Mouse (Mus musculus) limb, embryonic 14.5 days (tissue): ENCODE results near the gene Jakmip3. TPM values are rescaled to one million over a fixed set of nuclear protein-coding genes. Genes with fewer than 3 reads are reported as not detected.

ENCODE experiments used
- ATAC-seq: fragments of 200-750 bp; cut with Nextera tagmentation; 2 replicates; pipeline ENCODE4 v1.8.0; 2017; ENCODE audit warnings: low read depth, moderate number of reproducible peaks, moderate TSS enrichment; ENCODE audit not compliant: low FRiP score
- DNase-seq: peaks from one replicate; pipeline ENCODE4 v3.0.0-alpha.2; 2015; ENCODE audit warnings: low spot score
- H3K27ac ChIP-seq: fragments of 300-500 bp; sonication (generic); replicated peaks from 2 replicates; pipeline ENCODE4 v1.5.1; 2014; ENCODE audit warnings: low read depth, mild to moderate bottlenecking, low read length, moderate library complexity, mixed read lengths
- H3K27me3 ChIP-seq: fragments of 300-500 bp; sonication (generic); 2 replicates; pipeline ENCODE4 v1.6.1; 2014; ENCODE audit warnings: low read length, mixed read lengths; ENCODE audit not compliant: control insufficient read depth, insufficient read depth
- H3K36me3 ChIP-seq: fragments of 300-500 bp; sonication (generic); 2 replicates; pipeline ENCODE4 v1.6.1; 2014; ENCODE audit warnings: mild to moderate bottlenecking, low read length, moderate library complexity, mixed read lengths; ENCODE audit not compliant: control insufficient read depth, insufficient read depth
- H3K4me1 ChIP-seq: fragments of 300-500 bp; sonication (generic); 2 replicates; pipeline ENCODE4 v1.6.1; 2014; ENCODE audit warnings: antibody characterized with exemption, low read length, mixed read lengths; ENCODE audit not compliant: control insufficient read depth, insufficient read depth
- H3K4me2 ChIP-seq: fragments of 300-500 bp; sonication (generic); replicated peaks from 2 replicates; pipeline ENCODE4 v1.6.1; 2014; ENCODE audit warnings: low read depth, mild to moderate bottlenecking, low read length, moderate library complexity; ENCODE audit not compliant: severe bottlenecking
- H3K4me3 ChIP-seq: fragments of 300-500 bp; sonication (generic); replicated peaks from 2 replicates; pipeline ENCODE4 v1.5.1; 2014; ENCODE audit warnings: low read length
- H3K9ac ChIP-seq: fragments of 300-500 bp; sonication (generic); 2 replicates; pipeline ENCODE4 v1.6.1; 2014; ENCODE audit warnings: mild to moderate bottlenecking, low read depth, low read length, moderate library complexity; ENCODE audit not compliant: severe bottlenecking
- H3K9me3 ChIP-seq: fragments of 300-500 bp; sonication (generic); 2 replicates; pipeline ENCODE4 v1.6.1; 2016; ENCODE audit warnings: low read length; ENCODE audit not compliant: control insufficient read depth
- POLR2A ChIP-seq: fragments of 200-500 bp; IDR thresholded peaks from 2 replicates; pipeline ENCODE4 v1.8.0; 2012; ENCODE audit warnings: inconsistent platforms, mild to moderate bottlenecking, moderate library complexity, borderline replicate concordance; ENCODE audit not compliant: insufficient read depth, insufficient read length; ENCODE audit errors: extremely low read depth
- WGBS: fragments of 180-500 bp; shearing (Covaris S2); extraction: QIAGEN DNeasy Blood & Tissue Kit; methylation state at CpG from one replicate; pipeline ENCODE4 v1.1.7; 2014; 5-methylcytosine and 5-hydroxymethylcytosine counted together
- polyA plus RNA-seq, 2 experiments: library from polyadenylated mRNA; depleted of rRNA in 1 of 2; stranded (reverse) in 1 of 2; unstranded in 1 of 2; fragments of >200 nt; fragmentation: Nextera tagmentation in 1 of 2; extraction: Ambion mirVana in 1 of 2; gene quantifications; 2 replicates each; pipeline versions ENCODE4 v1.2.1 to v1.2.3; 2012 to 2014

Jakmip3 gene
- polyA plus RNA-seq, 2 experiments, result 0.48 to 1.4 TPM

- H3K27ac ChIP-seq, result no peak overlapping the region
- no peak for ATAC-seq
- WGBS, result 10% methylated on average over 3 of the region's 6 CpGs
These were observed 189.8 kb downstream of the Jakmip3 start for GRCm38 (mm10) chr7:139130361-139130760.

GRCm38 (mm10) chr7:139131538-139131937, 191.0 kb downstream of the Jakmip3 start:
- Histone ChIP-seq H3K9ac (no peak overlapping the region), H3K4me3 (no peak overlapping the region), H3K27ac (no peak overlapping the region), H3K36me3 (no peaks in the 10 kb centered on the region), H3K4me1 (peaks cover 7% of the 10 kb centered on the region; the same call in 1 of the 2 replicates), H3K4me2 (no peak overlapping the region), H3K27me3 (no peaks in the 10 kb centered on the region), H3K9me3 (no peaks in the 10 kb centered on the region)
- no peak for TF ChIP-seq POLR2A
- WGBS, result 63% methylated on average over 8 of the region's 8 CpGs
- no peak for DNase-seq
- no peak for ATAC-seq

More at GRCm38 (mm10) chr7:139130361-139130760, 189.8 kb downstream of the Jakmip3 start:
- Histone ChIP-seq H3K9me3 (no peaks in the 10 kb centered on the region), H3K4me3 (no peak overlapping the region), H3K27me3 (no peaks in the 10 kb centered on the region), H3K9ac (no peak overlapping the region), H3K4me1 (peaks cover 7% of the 10 kb centered on the region; the same call in 1 of the 2 replicates), H3K4me2 (no peak overlapping the region), H3K36me3 (no peaks in the 10 kb centered on the region)
- TF ChIP-seq POLR2A, result no peak
- peak; percentile 23 for DNase-seq

GRCm38 (mm10) chr7:139133446-139133845, 192.9 kb downstream of the Jakmip3 start:
- H3K27ac ChIP-seq, result no peak overlapping the region
- H3K36me3 ChIP-seq, result no peaks in the 10 kb centered on the region
- no peaks in the 10 kb centered on the region for H3K9me3 ChIP-seq
- DNase-seq (peak; percentile 7), ATAC-seq (no peak)
- WGBS, result 72% methylated on average over 3 of the region's 3 CpGs
- H3K27me3 ChIP-seq, result no peaks in the 10 kb centered on the region
- H3K4me3 ChIP-seq, result no peak overlapping the region
- H3K9ac ChIP-seq, result no peak overlapping the region
- H3K4me2 ChIP-seq, result no peak overlapping the region
- TF ChIP-seq POLR2A, result no peak
- peaks cover 7% of the 10 kb centered on the region; the same call in 1 of the 2 replicates for H3K4me1 ChIP-seq

Other genes starting within 250 kb of the Jakmip3 start
- 43.8 and 48.7 TPM in 2 replicates for gene Ppp2r2d, start 94.7 kb upstream of the Jakmip3 start, polyA plus RNA-seq (2012; rRNA removed)
- 40.9 and 44.8 TPM in 2 replicates for gene Ppp2r2d, start 94.7 kb upstream of the Jakmip3 start, polyA plus RNA-seq (2014; fragmentation: Nextera tagmentation; extraction: Ambion mirVana)
- gene Mapk1ip1, start 94.5 kb upstream of the Jakmip3 start, polyA plus RNA-seq (2012; rRNA removed), result 39.4 and 57.2 TPM in 2 replicates
- 11.4 and 14.3 TPM in 2 replicates for gene Mapk1ip1, start 94.5 kb upstream of the Jakmip3 start, polyA plus RNA-seq (2014; fragmentation: Nextera tagmentation; extraction: Ambion mirVana)
- 51.5 and 64.5 TPM in 2 replicates for gene Bnip3, start 31.2 kb upstream of the Jakmip3 start, polyA plus RNA-seq (2012; rRNA removed)
- 92.1 and 96.0 TPM in 2 replicates for gene Bnip3, start 31.2 kb upstream of the Jakmip3 start, polyA plus RNA-seq (2014; fragmentation: Nextera tagmentation; extraction: Ambion mirVana)
- 26.4 and 30.5 TPM in 2 replicates for gene Dpysl4, start 145.3 kb downstream of the Jakmip3 start, polyA plus RNA-seq (2012; rRNA removed)
- gene Dpysl4, start 145.3 kb downstream of the Jakmip3 start, polyA plus RNA-seq (2014; fragmentation: Nextera tagmentation; extraction: Ambion mirVana), result 19.3 and 21.6 TPM in 2 replicates